Mouse (Mus musculus): ENCODE results near the gene Tcf7.

The Tcf7 gene

GRCm38 (mm10) chr11:52282420-52282773, 417 bp downstream of the Tcf7 start:
- peak; percentile 89 for DNase-seq

GRCm38 (mm10) chr11:52281568-52282328, 1.1 kb downstream of the Tcf7 start:
- DNase-seq, result peak; percentile 57

GRCm38 (mm10) chr11:52280566-52281455, 2.0 kb downstream of the Tcf7 start:
- peak; percentile 74 for DNase-seq

- DNase-seq, result peak; percentile 63
Observed at GRCm38 (mm10) chr11:52279611-52280145, 3.1 kb downstream of the Tcf7 start.

GRCm38 (mm10) chr11:52278991-52279390, 3.8 kb downstream of the Tcf7 start:
- DNase-seq, result peak; percentile 65

- peak; percentile 55 for DNase-seq
Observed at GRCm38 (mm10) chr11:52278164-52278563, 4.7 kb downstream of the Tcf7 start.

GRCm38 (mm10) chr11:52277433-52278150, 5.2 kb downstream of the Tcf7 start:
- peak; percentile 44 for DNase-seq

- peak; percentile 56 for DNase-seq
Observed at GRCm38 (mm10) chr11:52276961-52277391, 5.8 kb downstream of the Tcf7 start.

- no peak for DNase-seq
Observed at GRCm38 (mm10) chr11:52275774-52276555, 6.8 kb downstream of the Tcf7 start.

- DNase-seq, result peak; percentile 90
Observed at GRCm38 (mm10) chr11:52275366-52275765, 7.4 kb downstream of the Tcf7 start.

GRCm38 (mm10) chr11:52274456-52275112, 8.2 kb downstream of the Tcf7 start:
- peak; percentile 86 for DNase-seq

- no peak for DNase-seq
Observed at GRCm38 (mm10) chr11:52273942-52274330, 8.9 kb downstream of the Tcf7 start.

GRCm38 (mm10) chr11:52273183-52273941, 9.5 kb downstream of the Tcf7 start:
- peak; percentile 56 for DNase-seq

GRCm38 (mm10) chr11:52272619-52273018, 10.2 kb downstream of the Tcf7 start:
- DNase-seq, result no peak

GRCm38 (mm10) chr11:52271765-52272495, 10.9 kb downstream of the Tcf7 start:
- peak; percentile 46 for DNase-seq

GRCm38 (mm10) chr11:52269841-52270240, 13.0 kb downstream of the Tcf7 start:
- DNase-seq, result no peak

- peak; percentile 89 for DNase-seq
Observed at GRCm38 (mm10) chr11:52268104-52268835, 14.5 kb downstream of the Tcf7 start.

GRCm38 (mm10) chr11:52267271-52267670, 15.5 kb downstream of the Tcf7 start:
- DNase-seq, result peak; percentile 40

- peak; percentile 68 for DNase-seq
Observed at GRCm38 (mm10) chr11:52265616-52266307, 17.1 kb downstream of the Tcf7 start.

Measured in thymus, postnatal 14 days (tissue).